Mouse (Mus musculus) layer of hippocampus, adult 2 months (tissue): ENCODE data around the gene Nudcd3. TPM values are rescaled to one million over a fixed set of nuclear protein-coding genes. Genes with fewer than 3 reads are reported as not detected.
"Not testable (repeated sequence)": the region's sequence is repeated elsewhere in the genome, so short reads cannot be mapped to it uniquely, and the experiment has no call there.

Experiments
- DNase-seq, 2 experiments: peaks; one replicate each; pipeline ENCODE4 v3.0.0; 2022; ENCODE audit warnings: low spot score in 2 of 2
- H3K27ac ChIP-seq: fragments of 200-600 bp; 2 replicates; pipeline ENCODE4 v1.8.1; 2022
- H3K4me3 ChIP-seq: fragments of 200-600 bp; 2 replicates; pipeline ENCODE4 v1.8.1; 2022; ENCODE audit warnings: mild to moderate bottlenecking
- CTCF ChIP-seq: fragments of 200-600 bp; conservative IDR thresholded peaks from 2 replicates; pipeline ENCODE4 v1.8.1; 2022; ENCODE audit warnings: antibody characterized with exemption, mild to moderate bottlenecking, moderate library complexity
- total RNA-seq, 2 experiments: library from RNA; stranded (reverse); gene quantifications; 2 replicates each; pipeline ENCODE4 v1.2.3; 2021

Gene Nudcd3
- total RNA-seq, 2 experiments from 2014 or later: 117 to 118 TPM

DNA sequence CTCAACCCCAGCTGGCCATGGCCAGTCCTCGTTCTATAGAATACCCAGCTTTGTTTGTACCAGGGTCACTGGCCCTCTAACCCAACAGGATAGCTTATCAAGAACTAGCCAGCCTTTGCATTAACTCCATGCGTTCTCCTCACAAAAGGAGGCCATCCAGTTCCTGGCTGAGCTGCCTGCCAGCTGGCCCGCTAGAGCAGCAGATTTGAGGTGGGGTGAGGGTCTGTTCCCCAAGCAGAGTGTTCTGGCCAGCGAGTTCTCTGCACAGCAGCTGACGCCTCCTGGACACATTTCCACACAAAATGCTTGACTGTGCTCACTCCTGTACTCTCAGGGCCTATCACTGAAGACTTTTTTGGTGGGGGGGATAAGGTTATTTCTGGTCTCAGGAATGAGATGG, 95.5 kb downstream of the Nudcd3 start:
- TF ChIP-seq CTCF: no peak
- Histone ChIP-seq H3K27ac (peak overlapping the region; percentile 86), H3K4me3 (no peak overlapping the region)
- DNase-seq: peak; percentile 67 to 75

- DNase-seq, H3K27ac ChIP-seq, H3K4me3 ChIP-seq: not testable (repeated sequence)
Measured at GRCm38 (mm10) chr11:6096637-6097036, 103.6 kb downstream of the Nudcd3 start.

DNA sequence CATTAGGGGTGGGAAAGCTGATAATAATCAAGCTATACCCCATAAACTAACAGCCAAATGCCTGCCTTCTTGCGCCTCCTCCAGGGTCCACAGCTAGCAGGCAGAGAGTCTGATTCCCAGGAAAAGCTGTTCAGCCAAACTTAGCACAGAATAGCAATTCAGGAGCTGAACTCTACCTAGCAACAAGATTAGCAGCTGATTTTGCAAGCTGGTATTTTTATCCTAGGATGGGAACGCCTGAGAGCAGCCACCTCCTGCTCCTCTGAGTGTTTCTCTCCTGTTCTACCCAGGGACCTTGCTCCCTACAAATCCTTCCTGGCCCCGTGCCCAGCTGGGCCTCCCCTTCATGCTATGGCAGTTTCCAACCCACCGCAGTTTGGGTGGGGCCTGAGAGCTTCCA, 113.2 kb downstream of the Nudcd3 start:
- TF ChIP-seq CTCF: no peak
- Histone ChIP-seq H3K27ac (peak overlapping the region; percentile 95), H3K4me3 (no peak overlapping the region)
- DNase-seq: peak in 1 of 2 experiments; percentile 74

GRCm38 (mm10) chr11:6078737-6079136, 121.5 kb downstream of the Nudcd3 start:
- Histone ChIP-seq H3K4me3 (no peak overlapping the region), H3K27ac (no peak overlapping the region)
- no peak for TF ChIP-seq CTCF
- DNase-seq: no peak

DNA sequence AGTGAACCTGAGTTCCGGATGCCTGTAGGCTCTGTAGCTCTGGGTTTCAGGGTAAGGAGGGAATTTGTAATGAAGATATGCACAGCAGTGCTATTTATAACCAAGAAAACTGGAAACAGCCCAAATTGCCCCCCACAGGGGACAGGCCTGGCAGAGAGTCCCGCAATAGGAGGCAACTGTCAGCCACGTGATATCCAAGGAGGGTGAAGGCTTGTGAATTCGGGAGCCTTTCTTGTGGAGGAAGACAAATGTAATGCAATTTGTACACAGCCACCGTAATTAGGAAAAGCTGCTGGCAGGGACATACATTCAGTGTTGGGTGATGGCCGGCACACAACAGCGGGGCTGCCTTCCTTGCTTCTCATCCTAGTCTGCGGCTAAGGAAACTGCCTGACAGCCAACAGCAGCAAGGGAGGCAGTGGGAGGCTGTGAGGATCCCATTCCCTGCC, 124.6 kb downstream of the Nudcd3 start:
- peak overlapping the region; percentile 40; the same call in 1 of the 2 replicates for H3K27ac ChIP-seq
- DNase-seq: peak in 1 of 2 experiments; percentile 42
- no peak for TF ChIP-seq CTCF

DNA sequence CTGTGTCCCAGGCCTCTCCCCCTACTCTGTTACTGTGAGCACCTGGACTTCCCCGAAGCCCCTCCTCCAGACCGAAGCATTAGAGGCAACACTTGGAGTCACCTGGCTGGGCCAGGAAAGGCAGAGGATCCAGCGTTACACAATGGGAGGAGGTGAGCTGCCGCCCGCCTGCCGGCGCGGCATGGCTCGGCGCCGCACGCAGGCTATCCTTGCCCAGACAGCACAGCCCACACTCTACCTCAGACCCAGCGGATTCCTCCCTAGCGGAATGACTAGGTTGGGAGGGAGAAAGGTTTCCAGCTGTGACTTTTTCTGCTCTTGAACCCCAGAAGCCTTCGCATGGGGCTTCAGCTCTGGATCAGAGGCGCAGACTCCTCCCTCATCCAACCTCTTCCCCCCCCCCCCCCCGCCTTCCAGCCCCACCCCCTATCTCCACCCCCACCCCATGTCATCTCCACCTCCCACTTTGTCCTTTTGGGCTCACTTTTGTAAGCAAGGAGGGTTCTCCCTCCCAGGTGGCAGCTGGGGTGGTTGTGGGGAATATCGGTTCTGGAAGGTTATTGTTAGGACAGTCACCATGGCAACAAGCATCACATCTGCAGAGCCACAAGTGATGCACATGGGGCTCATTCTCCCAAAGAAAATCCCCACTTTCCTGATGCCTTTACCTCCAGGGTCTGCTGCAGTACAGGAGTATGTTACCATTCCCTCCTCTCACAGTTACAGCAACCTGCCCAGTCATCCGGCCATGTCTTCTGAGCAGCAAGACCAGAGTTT, 131.8 kb downstream of the Nudcd3 start:
- DNase-seq: peak in 1 of 2 experiments; percentile 61
- Histone ChIP-seq H3K27ac (peak overlapping the region; percentile 96), H3K4me3 (peak overlapping the region; percentile 37)
- TF ChIP-seq CTCF: no peak

More for the DNA sequence above, 124.6 kb downstream of the Nudcd3 start:
- H3K4me3 ChIP-seq: no peak overlapping the region

DNA sequence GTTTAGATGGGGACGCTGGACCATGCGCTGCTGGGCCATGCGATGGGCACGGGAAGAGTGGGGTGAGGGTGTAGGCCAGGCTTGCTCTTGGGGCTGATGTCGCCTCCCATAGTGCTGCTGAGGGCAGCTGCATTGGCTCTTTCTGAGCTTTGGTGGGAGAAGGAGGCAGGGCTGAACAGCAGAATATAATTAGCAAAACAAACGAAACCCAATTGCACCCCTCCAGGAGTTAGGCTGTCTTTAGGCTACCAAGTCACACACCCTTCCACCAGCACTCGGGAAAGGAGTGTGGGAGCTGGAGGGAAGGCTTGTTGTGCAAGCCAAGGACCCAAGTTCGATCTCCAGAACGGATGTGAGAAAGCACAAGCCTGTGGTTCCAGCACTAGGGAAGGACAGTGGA, 133.1 kb downstream of the Nudcd3 start:
- TF ChIP-seq CTCF: no peak
- no peak overlapping the region for H3K4me3 ChIP-seq
- no peak for DNase-seq
- H3K27ac ChIP-seq: peak overlapping the region; percentile 96

- peak within 1 kb of the TSS; percentile 99 for H3K27ac ChIP-seq
- TF ChIP-seq CTCF: no peak
Measured at GRCm38 (mm10) chr11:6066176-6066575, 134.0 kb downstream of the Nudcd3 start, which contains the start of gene Camk2b. Gene Camk2b, minus strand, starts transcription at chr11:6066362.

DNA sequence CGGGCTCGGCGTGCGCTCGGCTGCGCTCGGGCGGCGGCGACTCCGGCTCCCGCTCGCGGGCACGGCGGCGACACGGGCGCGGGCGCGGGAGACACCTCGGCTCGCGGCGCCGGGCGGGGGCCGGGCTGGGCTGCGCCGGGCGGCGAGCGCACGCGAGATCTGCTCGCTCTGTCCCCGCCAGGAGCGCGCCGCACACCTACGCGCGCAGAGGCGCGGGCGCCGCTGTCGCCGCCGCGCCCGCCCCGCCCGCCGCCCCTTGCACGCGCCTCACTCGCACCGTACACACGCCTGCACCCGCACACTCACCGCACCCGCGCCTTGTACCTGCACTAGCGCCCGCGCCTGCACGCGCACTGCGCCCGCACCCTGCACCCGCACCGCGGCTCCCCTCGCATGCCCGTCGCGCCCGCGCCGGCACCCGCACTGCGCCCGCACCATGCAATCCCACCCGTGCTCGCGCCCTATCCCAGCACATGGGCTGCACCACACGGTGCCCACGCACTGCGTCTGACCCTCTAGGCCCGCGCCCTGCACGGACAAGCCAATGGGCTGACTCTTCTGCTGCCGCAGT, 134.6 kb downstream of the Nudcd3 start:
- peak overlapping the region; percentile 76 for H3K4me3 ChIP-seq
- H3K27ac ChIP-seq: peak overlapping the region; percentile 99
- no peak for TF ChIP-seq CTCF
- peak in 1 of 2 experiments; percentile 75 for DNase-seq

More at GRCm38 (mm10) chr11:6066176-6066575, 134.0 kb downstream of the Nudcd3 start, which contains the start of gene Camk2b:
- DNase-seq: no peak
- H3K4me3 ChIP-seq: peak within 1 kb of the TSS; percentile 76

- Histone ChIP-seq H3K27ac (peak overlapping the region; percentile 99), H3K4me3 (peak overlapping the region; percentile 76)
- TF ChIP-seq CTCF: no peak
- peak in 1 of 2 experiments; percentile 32 for DNase-seq
Measured at GRCm38 (mm10) chr11:6065046-6065521, 135.1 kb downstream of the Nudcd3 start.

GRCm38 (mm10) chr11:6064215-6065045, 135.8 kb downstream of the Nudcd3 start:
- Histone ChIP-seq H3K27ac (peak overlapping the region; percentile 99), H3K4me3 (peak overlapping the region; percentile 76)
- TF ChIP-seq CTCF: 0 out of 2 replicates have a peak, but pooled peaks have one; percentile 4
- peak in 1 of 2 experiments; percentile 60 for DNase-seq

DNA sequence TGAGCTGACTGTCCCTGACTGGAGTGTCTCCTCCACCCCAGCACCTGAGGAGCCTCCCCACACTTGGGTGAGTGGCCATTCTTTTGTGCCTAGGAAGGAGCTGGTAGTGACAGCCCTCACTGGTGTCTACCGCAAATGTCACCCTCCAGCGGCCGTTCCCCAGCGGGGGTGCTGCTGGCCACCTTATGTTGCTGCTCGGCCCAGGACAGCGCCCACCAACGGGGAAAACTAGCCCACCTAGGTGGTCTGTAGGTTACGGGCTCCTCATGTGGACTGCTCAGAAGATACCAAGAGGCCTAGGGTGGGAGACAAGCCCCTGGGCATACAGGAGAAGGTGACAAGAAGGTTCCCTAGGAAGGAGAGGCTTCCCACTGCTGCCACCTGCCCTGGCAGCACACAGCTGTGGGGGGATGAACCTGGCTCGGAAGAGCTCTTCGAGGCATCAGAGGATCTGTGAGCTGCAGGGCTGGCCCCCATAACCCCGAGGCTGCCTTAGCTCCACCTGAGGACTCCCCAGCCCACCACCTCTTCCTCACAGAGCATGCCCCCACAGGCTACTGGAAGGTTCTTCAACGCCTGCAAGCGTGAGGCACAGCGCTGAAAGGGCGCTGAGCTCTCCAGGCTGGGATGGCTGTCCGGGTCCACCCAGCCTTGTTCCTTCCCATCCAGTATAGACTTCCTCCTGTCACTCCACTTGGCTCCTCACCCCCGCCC, 136.6 kb downstream of the Nudcd3 start:
- H3K27ac ChIP-seq: peak overlapping the region; percentile 99
- TF ChIP-seq CTCF: no peak
- DNase-seq: no peak

More for the DNA sequence above, 136.6 kb downstream of the Nudcd3 start:
- peak overlapping the region; percentile 76 for H3K4me3 ChIP-seq
